In the genomic region with DNA sequence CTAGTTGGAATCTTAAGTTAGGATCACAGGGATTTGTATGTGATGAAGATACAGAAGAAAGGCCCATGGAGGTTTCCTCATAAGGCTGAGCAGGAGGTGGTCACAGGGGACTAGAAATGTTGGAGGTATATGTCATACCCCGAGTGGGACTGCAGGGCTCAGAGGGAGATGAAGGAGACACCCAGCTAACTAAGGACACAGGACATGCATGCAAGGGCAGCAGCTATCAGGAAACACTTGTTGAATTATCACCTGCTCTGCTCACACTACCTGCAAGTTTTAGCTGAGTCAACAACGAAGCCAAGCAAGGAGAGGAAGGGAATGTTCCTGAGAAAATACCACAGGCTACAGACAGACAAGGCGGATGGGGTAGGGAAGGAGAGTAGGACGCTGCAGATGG, we compare ENCODE assay signal across 15 mouse cellular contexts. TPM values are rescaled to one million over a fixed set of nuclear protein-coding genes. Genes with fewer than 3 reads are reported as not detected.
A peak's percentile ranks its signal among the peaks of the same experiment; 100 is the strongest.
DNase-seq lines count a peak whose midpoint lies in the region; ATAC-seq lines count a peak whose summit lies in the region.
"Had no signal": no experiment of that assay in that cellular context is flagged by ENCODE, and none has a peak within 500 bp of the region (broad histone marks: within the 10 kb centered on the region; RNA-seq: fewer than 3 reads in every experiment).

No protein-coding gene starts in this region.

- peak overlapping the region; percentile 87 for H3K27ac ChIP-seq in kidney, embryonic 16.5 days (ENCODE audit: low read length)
- H3K27ac ChIP-seq in neural tube, embryonic 13.5 days (replicated peaks), result 0 out of 2 replicates have a peak overlapping the region, but pooled peaks have one; percentile 28
- H3K27ac ChIP-seq in neural tube, embryonic 15.5 days (replicated peaks), result no peak overlapping the region
- H3K27ac ChIP-seq: heart, embryonic 10.5 days; hindbrain, embryonic 14.5 days; limb, embryonic 13.5 days had no signal

- H3K4me1 ChIP-seq in kidney, embryonic 16.5 days (ENCODE audit: insufficient read depth, low read length), result peaks cover 25% of the 10 kb centered on the region
- H3K4me1 ChIP-seq in neural tube, embryonic 13.5 days (replicated peaks), result peaks cover 13% of the 10 kb centered on the region; the same call in 1 of the 2 replicates
- peaks cover 19% of the 10 kb centered on the region for H3K4me1 ChIP-seq in neural tube, embryonic 15.5 days

- DNase-seq in cerebellum, adult 9-10 months, result peak; percentile 30
- DNase-seq in cerebellum, postnatal 10 days, result no peak
- DNase-seq in kidney, adult 8-10 months, result no peak
- DNase-seq in yolk sac, embryonic 10.5 days (ENCODE audit: low spot score), result peak; percentile 31
- DNase-seq: cerebellum, adult 11 months; forebrain, postnatal 0 days; gastrocnemius, postnatal 14 days; thymus, postnatal 25 days had no signal

- no peaks in the 10 kb centered on the region for H3K27me3 ChIP-seq in kidney, embryonic 16.5 days (ENCODE audit: insufficient read depth, low read length)
- no peaks in the 10 kb centered on the region for H3K27me3 ChIP-seq in neural tube, embryonic 13.5 days
- H3K27me3 ChIP-seq in neural tube, embryonic 15.5 days (replicated peaks), result no peaks in the 10 kb centered on the region
- H3K27me3 ChIP-seq: limb, embryonic 13.5 days had no signal

- H3K9me3 ChIP-seq in kidney, embryonic 16.5 days (ENCODE audit: low read length), result no peaks in the 10 kb centered on the region
- H3K9me3 ChIP-seq in neural tube, embryonic 13.5 days, result no peaks in the 10 kb centered on the region
- no peaks in the 10 kb centered on the region for H3K9me3 ChIP-seq in neural tube, embryonic 15.5 days (replicated peaks)
- H3K9me3 ChIP-seq: heart, embryonic 10.5 days; limb, embryonic 13.5 days had no signal

- H3K9ac ChIP-seq in kidney, embryonic 16.5 days (replicated peaks; ENCODE audit: low read length), result 0 out of 2 replicates have a peak overlapping the region, but pooled peaks have one; percentile 13
- no peak overlapping the region for H3K9ac ChIP-seq in neural tube, embryonic 13.5 days
- no peak overlapping the region for H3K9ac ChIP-seq in neural tube, embryonic 15.5 days (replicated peaks)
- H3K9ac ChIP-seq: forebrain, postnatal 0 days; hindbrain, embryonic 14.5 days; limb, embryonic 13.5 days had no signal

- peaks cover 24% of the 10 kb centered on the region for H3K36me3 ChIP-seq in kidney, embryonic 16.5 days (ENCODE audit: insufficient read depth, low read length)
- peaks cover 48% of the 10 kb centered on the region for H3K36me3 ChIP-seq in neural tube, embryonic 13.5 days
- peaks cover 38% of the 10 kb centered on the region for H3K36me3 ChIP-seq in neural tube, embryonic 15.5 days

- no peak overlapping the region for H3K4me2 ChIP-seq in kidney, embryonic 16.5 days (replicated peaks; ENCODE audit: low read depth, low read length)
- no peak overlapping the region for H3K4me2 ChIP-seq in neural tube, embryonic 13.5 days
- H3K4me2 ChIP-seq in neural tube, embryonic 15.5 days, result no peak overlapping the region
- H3K4me2 ChIP-seq: hindbrain, embryonic 14.5 days; limb, embryonic 13.5 days had no signal

- WGBS in kidney, embryonic 16.5 days, result 81% methylated on average over 4 of the region's 4 CpGs
- WGBS in neural tube, embryonic 13.5 days, result 89% methylated on average over 4 of the region's 4 CpGs
- WGBS in neural tube, embryonic 15.5 days, result 84% methylated on average over 4 of the region's 4 CpGs

- peak; percentile 35; the same call in 1 of the 2 replicates for ATAC-seq in kidney, embryonic 16.5 days (ENCODE audit: low FRiP score, low TSS enrichment)
- ATAC-seq in neural tube, embryonic 13.5 days (ENCODE audit: low read depth), result no peak
- ATAC-seq in neural tube, embryonic 15.5 days (ENCODE audit: low FRiP score), result no peak
- ATAC-seq in granulocyte monocyte progenitor cell, adult 5-6 weeks (replicated peaks; ENCODE audit: poor library complexity, severe bottlenecking), result no peak
- ATAC-seq: forebrain, postnatal 0 days had no signal

- no peak overlapping the region for H3K4me3 ChIP-seq in kidney, embryonic 16.5 days (ENCODE audit: low read length)
- no peak overlapping the region for H3K4me3 ChIP-seq in neural tube, embryonic 13.5 days
- H3K4me3 ChIP-seq in neural tube, embryonic 15.5 days (replicated peaks), result no peak overlapping the region
- H3K4me3 ChIP-seq: heart, embryonic 10.5 days; limb, embryonic 13.5 days had no signal

RNA-seq across cellular contexts. Expression of gene Fam104a, which starts 16.3 kb away (rescaled TPM):
- polyA plus RNA-seq in kidney, embryonic 16.5 days (2015; fragmentation: Nextera tagmentation; extraction: Ambion mirVana), result 43.8 and 45.7 TPM in 2 replicates
- 40.8 and 43.3 TPM in 2 replicates for polyA plus RNA-seq in neural tube, embryonic 13.5 days (2015; fragmentation: Nextera tagmentation; extraction: Ambion mirVana)
- 37.8 and 40.1 TPM in 2 replicates for polyA plus RNA-seq in neural tube, embryonic 15.5 days (2015; fragmentation: Nextera tagmentation; extraction: Ambion mirVana)
- 14.4 and 15.6 TPM in 2 replicates for total RNA-seq in granulocyte monocyte progenitor cell, adult 5-6 weeks (2014; fragmentation: Nextera tagmentation)
- 17.6 and 25.0 TPM in 2 replicates for total RNA-seq in granulocyte monocyte progenitor cell, adult 5-6 weeks (2017)

RNA-seq across cellular contexts. Expression of gene D11Wsu47e, which starts 16.5 kb away (rescaled TPM):
- polyA plus RNA-seq in kidney, embryonic 16.5 days (2015; fragmentation: Nextera tagmentation; extraction: Ambion mirVana), result 23.7 and 27.6 TPM in 2 replicates
- 18.1 and 23.1 TPM in 2 replicates for polyA plus RNA-seq in neural tube, embryonic 13.5 days (2015; fragmentation: Nextera tagmentation; extraction: Ambion mirVana)
- polyA plus RNA-seq in neural tube, embryonic 15.5 days (2015; fragmentation: Nextera tagmentation; extraction: Ambion mirVana), result 21.6 and 21.8 TPM in 2 replicates
- 10.4 and 28.3 TPM in 2 replicates for total RNA-seq in granulocyte monocyte progenitor cell, adult 5-6 weeks (2014; fragmentation: Nextera tagmentation)
- total RNA-seq in granulocyte monocyte progenitor cell, adult 5-6 weeks (2017), result 6.4 and 19.0 TPM in 2 replicates

RNA-seq across cellular contexts. Expression of gene Slc39a11, which starts 17.8 kb away (rescaled TPM):
- 23.5 and 25.4 TPM in 2 replicates for polyA plus RNA-seq in kidney, embryonic 16.5 days (2015; fragmentation: Nextera tagmentation; extraction: Ambion mirVana)
- 21.0 and 26.8 TPM in 2 replicates for polyA plus RNA-seq in neural tube, embryonic 13.5 days (2015; fragmentation: Nextera tagmentation; extraction: Ambion mirVana)
- polyA plus RNA-seq in neural tube, embryonic 15.5 days (2015; fragmentation: Nextera tagmentation; extraction: Ambion mirVana), result 27.7 and 30.4 TPM in 2 replicates
- total RNA-seq in granulocyte monocyte progenitor cell, adult 5-6 weeks (2014; fragmentation: Nextera tagmentation), result 24.8 and 37.0 TPM in 2 replicates
- total RNA-seq in granulocyte monocyte progenitor cell, adult 5-6 weeks (2017), result 30.5 and 36.9 TPM in 2 replicates

RNA-seq across cellular contexts. Expression of gene Cog1, which starts 18.7 kb away (rescaled TPM):
- polyA plus RNA-seq in kidney, embryonic 16.5 days (2015; fragmentation: Nextera tagmentation; extraction: Ambion mirVana), result 25.1 and 28.2 TPM in 2 replicates
- 33.9 and 36.8 TPM in 2 replicates for polyA plus RNA-seq in neural tube, embryonic 13.5 days (2015; fragmentation: Nextera tagmentation; extraction: Ambion mirVana)
- polyA plus RNA-seq in neural tube, embryonic 15.5 days (2015; fragmentation: Nextera tagmentation; extraction: Ambion mirVana), result 31.1 and 35.1 TPM in 2 replicates
- total RNA-seq in granulocyte monocyte progenitor cell, adult 5-6 weeks (2014; fragmentation: Nextera tagmentation), result 39.1 and 63.6 TPM in 2 replicates
- 11.3 and 22.8 TPM in 2 replicates for total RNA-seq in granulocyte monocyte progenitor cell, adult 5-6 weeks (2017)

RNA-seq across cellular contexts. Expression of gene Cpsf4l, which starts 42.1 kb away (rescaled TPM):
- polyA plus RNA-seq in kidney, embryonic 16.5 days (2015; fragmentation: Nextera tagmentation; extraction: Ambion mirVana), result 1.3 and 1.4 TPM in 2 replicates
- 0.36 and 0.85 TPM in 2 replicates for polyA plus RNA-seq in neural tube, embryonic 13.5 days (2015; fragmentation: Nextera tagmentation; extraction: Ambion mirVana)
- polyA plus RNA-seq in neural tube, embryonic 15.5 days (2015; fragmentation: Nextera tagmentation; extraction: Ambion mirVana), result 0.27 and 10.0 TPM in 2 replicates
- not detected in 2 replicates for total RNA-seq in granulocyte monocyte progenitor cell, adult 5-6 weeks (2014; fragmentation: Nextera tagmentation)
- total RNA-seq in granulocyte monocyte progenitor cell, adult 5-6 weeks (2017), result not detected in 2 replicates
- total RNA-seq: forebrain, postnatal 0 days; gastrocnemius, postnatal 14 days had no signal

Comparison
In these comparisons a context has a peak if more than half of its experiments do, and no peak if none do; other contexts are left out.
1. DNase-seq: peak in cerebellum, adult 9-10 months (single experiment) and yolk sac, embryonic 10.5 days (single experiment); none in cerebellum, postnatal 10 days (0 of 2) and kidney, adult 8-10 months (0 of 2).